In the genomic region with DNA sequence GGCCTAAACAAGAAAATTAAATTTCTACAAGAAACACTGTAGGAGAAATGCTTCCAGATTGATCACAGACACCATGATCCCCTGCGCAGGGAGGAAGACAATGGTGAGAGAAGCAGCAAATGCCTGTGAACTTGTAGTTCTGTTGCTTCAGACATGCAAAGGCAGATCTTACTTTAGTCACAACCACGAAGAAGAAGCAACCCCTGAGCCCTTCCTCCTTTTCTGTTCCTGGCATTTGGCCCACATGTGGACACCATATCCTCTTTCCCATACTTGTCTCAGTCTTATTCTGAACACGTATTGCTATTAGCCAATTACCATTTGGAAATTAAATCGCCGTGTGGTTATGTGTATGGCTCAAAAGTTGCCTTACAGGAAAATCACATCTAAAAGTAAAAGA, we compare ENCODE assay signal across 13 mouse cellular contexts.
DNase-seq lines count a peak whose midpoint lies in the region; ATAC-seq and TF ChIP-seq lines count a peak whose summit lies in the region.
"Had no signal": no experiment of that assay in that cellular context is flagged by ENCODE, and none has a peak within 500 bp of the region (broad histone marks: within the 10 kb centered on the region; RNA-seq: fewer than 3 reads in every experiment).

No protein-coding gene starts in this region.

- H3K9me3 ChIP-seq in heart, embryonic 12.5 days (replicated peaks) = no peaks in the 10 kb centered on the region
- H3K9me3 ChIP-seq in midbrain, embryonic 15.5 days = no peaks in the 10 kb centered on the region
- no peaks in the 10 kb centered on the region for H3K9me3 ChIP-seq in midbrain, postnatal 0 days (ENCODE audit: low read length)
- H3K9me3 ChIP-seq: forebrain, embryonic 15.5 days; hindbrain, embryonic 12.5 days; lung, embryonic 15.5 days had no signal

- no peak overlapping the region for H3K27ac ChIP-seq in heart, embryonic 12.5 days (ENCODE audit: poor library complexity, severe bottlenecking)
- H3K27ac ChIP-seq in midbrain, embryonic 15.5 days = no peak overlapping the region
- H3K27ac ChIP-seq in midbrain, postnatal 0 days (ENCODE audit: low read depth, low read length) = no peak overlapping the region
- H3K27ac ChIP-seq: forebrain, embryonic 15.5 days; hindbrain, embryonic 12.5 days; lung, embryonic 15.5 days had no signal

- no peak overlapping the region for H3K4me3 ChIP-seq in heart, embryonic 12.5 days
- H3K4me3 ChIP-seq in midbrain, embryonic 15.5 days = no peak overlapping the region
- no peak overlapping the region for H3K4me3 ChIP-seq in midbrain, postnatal 0 days (ENCODE audit: low read depth, low read length)
- H3K4me3 ChIP-seq: forebrain, embryonic 15.5 days; hindbrain, embryonic 12.5 days; lung, embryonic 15.5 days had no signal

- no peak for TF ChIP-seq CTCF in midbrain, postnatal 0 days (IDR thresholded peaks at IDR 0.05)

- no peak overlapping the region for H3K4me2 ChIP-seq in heart, embryonic 12.5 days
- no peak overlapping the region for H3K4me2 ChIP-seq in midbrain, embryonic 15.5 days
- no peak overlapping the region for H3K4me2 ChIP-seq in midbrain, postnatal 0 days (ENCODE audit: low read depth, low read length, poor library complexity, severe bottlenecking)
- H3K4me2 ChIP-seq: forebrain, embryonic 15.5 days; hindbrain, embryonic 12.5 days; lung, embryonic 15.5 days had no signal

- DNase-seq in heart, adult 11 months = peak; percentile 94
- DNase-seq in left cerebral cortex, postnatal 14 days (ENCODE audit: low spot score in 2 of 2) = peak; percentile 9 to 15
- DNase-seq in left cerebral cortex, adult 8-10 months (ENCODE audit: low spot score in 2 of 2) = no peak
- DNase-seq in midbrain, postnatal 0 days (ENCODE audit: low spot score) = no peak
- DNase-seq: cerebellum, adult 11-12 months had no signal

- H3K9ac ChIP-seq in heart, embryonic 12.5 days = no peak overlapping the region
- no peak overlapping the region for H3K9ac ChIP-seq in midbrain, embryonic 15.5 days
- no peak overlapping the region for H3K9ac ChIP-seq in midbrain, postnatal 0 days (replicated peaks; ENCODE audit: low read length, poor library complexity, severe bottlenecking)
- H3K9ac ChIP-seq: forebrain, embryonic 15.5 days; hindbrain, embryonic 12.5 days; lung, embryonic 15.5 days had no signal

- intact Hi-C loops in left cerebral cortex, postnatal 14 days (cut with DNase I) = no loop called here

- H3K36me3 ChIP-seq in heart, embryonic 12.5 days = no peaks in the 10 kb centered on the region
- no peaks in the 10 kb centered on the region for H3K36me3 ChIP-seq in midbrain, embryonic 15.5 days (replicated peaks)
- H3K36me3 ChIP-seq in midbrain, postnatal 0 days (ENCODE audit: insufficient read depth, low read length) = no peaks in the 10 kb centered on the region
- H3K36me3 ChIP-seq: forebrain, embryonic 15.5 days; hindbrain, embryonic 12.5 days; lung, embryonic 15.5 days had no signal

- no peaks in the 10 kb centered on the region for H3K27me3 ChIP-seq in heart, embryonic 12.5 days (replicated peaks)
- H3K27me3 ChIP-seq in midbrain, embryonic 15.5 days (replicated peaks) = no peaks in the 10 kb centered on the region
- H3K27me3 ChIP-seq in midbrain, postnatal 0 days (ENCODE audit: insufficient read depth, low read length) = no peaks in the 10 kb centered on the region
- H3K27me3 ChIP-seq: forebrain, embryonic 15.5 days; hindbrain, embryonic 12.5 days; lung, embryonic 15.5 days had no signal

- 86% methylated on average over 5 of the region's 5 CpGs for WGBS in heart, embryonic 12.5 days
- 88% methylated on average over 5 of the region's 5 CpGs for WGBS in midbrain, embryonic 15.5 days
- WGBS in midbrain, postnatal 0 days = 90% methylated on average over 5 of the region's 5 CpGs

- no peaks in the 10 kb centered on the region for H3K4me1 ChIP-seq in heart, embryonic 12.5 days (replicated peaks)
- H3K4me1 ChIP-seq in midbrain, embryonic 15.5 days = no peaks in the 10 kb centered on the region
- H3K4me1 ChIP-seq in midbrain, postnatal 0 days (ENCODE audit: insufficient read depth, low read length) = no peaks in the 10 kb centered on the region
- H3K4me1 ChIP-seq: forebrain, embryonic 15.5 days; hindbrain, embryonic 12.5 days; lung, embryonic 15.5 days had no signal

- ATAC-seq in heart, embryonic 12.5 days (ENCODE audit: insufficient number of reproducible peaks, low FRiP score) = no peak
- ATAC-seq in hematopoietic stem cell, adult 5-6 weeks (replicated peaks in 1 of 2; ENCODE audit: insufficient read depth in 1 of 2, low FRiP score in 2 of 2, low TSS enrichment in 1 of 2, low read depth in 1 of 2, poor library complexity in 2 of 2, severe bottlenecking in 2 of 2) = peak; percentile 54 to 76; a peak in 2 of 4 replicates
- ATAC-seq in neutrophil, adult 5-6 weeks (ENCODE audit: extremely low read depth, insufficient number of reproducible peaks, low FRiP score, poor library complexity, severe bottlenecking) = peak; percentile 39; the same call in 1 of the 2 replicates
- ATAC-seq in midbrain, embryonic 15.5 days (replicated peaks) = no peak
- no peak for ATAC-seq in midbrain, postnatal 0 days (ENCODE audit: low FRiP score)
- ATAC-seq: forebrain, embryonic 15.5 days; intestine, embryonic 16.5 days had no signal

Comparison
In these comparisons a context has a peak if more than half of its experiments do, and no peak if none do; other contexts are left out.
1. DNase-seq: peak in heart, adult 11 months (single experiment) and left cerebral cortex, postnatal 14 days (2 of 2); none in left cerebral cortex, adult 8-10 months (0 of 2) and midbrain, postnatal 0 days (single experiment).
2. ATAC-seq: peak in hematopoietic stem cell, adult 5-6 weeks (2 of 2) and neutrophil, adult 5-6 weeks (single experiment); none in heart, embryonic 12.5 days (single experiment), midbrain, embryonic 15.5 days (single experiment) and midbrain, postnatal 0 days (single experiment).